Mouse (Mus musculus): Measurements from ENCODE around the gene Cacna1g.

DNA sequence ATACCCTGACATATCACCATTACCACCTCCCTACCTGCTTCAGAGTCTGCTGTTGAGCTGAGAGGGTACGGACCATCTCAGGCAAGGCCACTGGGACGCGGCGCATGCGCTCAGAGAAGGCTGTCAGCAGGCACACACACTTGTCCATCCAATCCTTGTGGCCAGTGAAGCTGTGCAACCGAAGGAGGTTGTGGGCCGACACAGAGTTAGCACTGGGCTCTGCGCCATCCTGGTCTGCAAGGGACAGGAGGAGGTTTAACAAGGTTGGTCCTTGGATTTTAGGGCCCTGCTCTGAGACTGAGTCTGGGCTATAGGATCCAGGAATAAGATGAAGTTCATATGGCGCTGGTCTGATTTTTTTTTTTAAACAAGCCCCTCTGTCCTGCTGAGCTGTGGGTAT, 6.4 kb upstream of the Cacna1g start:
- TF ChIP-seq CTCF (IDR thresholded peaks at IDR 0.05; ENCODE audit: control insufficient read depth, insufficient read depth, insufficient replicate concordance, low read depth, low read length) (no peak), POLR2A (IDR thresholded peaks at IDR 0.05; ENCODE audit: control insufficient read depth, low read depth, low read length) (0 out of 2 replicates have a peak, but pooled peaks have one; percentile 4)
